Mouse (Mus musculus): ENCODE results near the gene Neu4. TPM values are rescaled to one million over a fixed set of nuclear protein-coding genes. Genes with fewer than 3 reads are reported as not detected.
"Not testable (repeated sequence)": the region's sequence is repeated elsewhere in the genome, so short reads cannot be mapped to it uniquely, and the experiment has no call there.

The Neu4 gene
- total RNA-seq (2012; rRNA removed) = 0.11 TPM in 1 of 2 replicates, not detected in the other

DNA sequence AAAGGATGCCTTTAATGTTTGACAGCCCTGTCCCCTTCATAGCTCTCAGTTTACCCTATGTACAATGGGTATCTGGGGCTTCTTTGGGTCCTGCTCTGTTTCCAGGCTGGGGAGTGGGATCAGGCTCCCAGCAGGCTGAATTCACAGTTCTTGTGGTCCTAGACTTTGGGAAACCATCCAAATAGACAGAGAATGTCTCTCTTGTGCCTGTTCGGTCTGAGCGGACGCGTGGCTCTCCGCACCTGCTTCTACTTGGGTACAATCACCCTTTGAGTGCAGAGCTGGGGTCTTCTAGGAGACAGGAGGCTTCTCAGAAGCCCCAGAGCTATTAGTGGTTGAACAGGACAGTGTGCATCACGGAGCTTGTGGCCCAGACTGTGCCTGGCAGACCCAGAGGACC lies at the start of gene Neu4:
Gene Neu4, plus strand, starts transcription at position 301 of the 400 bp plus-strand sequence.
- in situ Hi-C loops (cut with MboI; ENCODE audit: low sequenced_read_pairs in 2 of 2, unreplicated experiment in 2 of 2) = no loop called here
- no peaks in the 10 kb centered on the region for H3K36me3 ChIP-seq (ENCODE audit: control insufficient read depth, insufficient read depth, low read length, poor library complexity, severe bottlenecking)

DNA sequence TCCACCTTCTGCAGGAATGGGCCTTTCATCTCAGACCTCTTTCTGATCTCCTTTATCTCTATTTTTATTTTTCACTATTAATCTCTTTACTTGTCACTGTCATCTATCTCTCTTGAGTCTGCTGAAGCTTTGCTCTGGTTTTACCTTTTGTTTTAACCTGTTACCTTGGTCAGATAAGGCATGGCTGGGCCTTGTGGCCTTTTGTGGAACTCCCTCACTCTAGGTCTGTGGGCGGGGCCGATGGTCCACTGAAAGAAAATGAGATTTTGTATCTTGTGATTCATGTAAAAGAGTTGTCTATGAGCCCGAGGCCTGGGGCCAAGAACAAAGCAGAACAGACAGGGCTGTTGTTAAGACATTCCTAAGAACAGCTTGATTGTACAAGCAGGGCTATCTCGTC lies 49.5 kb upstream of the Neu4 start:
- H3K4me3 ChIP-seq (ENCODE audit: insufficient read depth in 1 of 2, low read depth in 1 of 2, low read length in 2 of 2, poor library complexity in 1 of 2, severe bottlenecking in 1 of 2); in situ Hi-C loops (cut with MboI; ENCODE audit: low sequenced_read_pairs in 2 of 2, unreplicated experiment in 2 of 2); H3K36me3 ChIP-seq (ENCODE audit: control insufficient read depth, insufficient read depth, low read length, poor library complexity, severe bottlenecking); H3K9ac ChIP-seq (ENCODE audit: insufficient read depth, low read depth, low read length, poor library complexity, severe bottlenecking); DNase-seq (ENCODE audit: low read depth, low spot score); H3K9me3 ChIP-seq (ENCODE audit: control insufficient read depth, insufficient read depth, low read depth, low read length); H3K27ac ChIP-seq (ENCODE audit: insufficient read depth, low read depth, low read length, poor library complexity, severe bottlenecking); H3K4me1 ChIP-seq (ENCODE audit: control insufficient read depth in 2 of 2, insufficient read depth in 2 of 2, low read length in 2 of 2, poor library complexity in 1 of 2): not testable (repeated sequence)

More for the DNA sequence above, at the start of gene Neu4:
- DNase-seq (ENCODE audit: low read depth, low spot score) = no peak
- no peak for TF ChIP-seq CHD2 (IDR thresholded peaks at IDR 0.05; ENCODE audit: low read depth, low read length)
- no peak for TF ChIP-seq ZNF384 (IDR thresholded peaks at IDR 0.05; ENCODE audit: low read depth, low read length)
- no peak for TF ChIP-seq MAFK (IDR thresholded peaks at IDR 0.05; ENCODE audit: insufficient read depth, low read depth, low read length)
- no peak for TF ChIP-seq ZC3H11A (IDR thresholded peaks at IDR 0.05; ENCODE audit: borderline replicate concordance, low read depth, low read length)
- no peak for TF ChIP-seq HCFC1 (IDR thresholded peaks at IDR 0.05; ENCODE audit: borderline replicate concordance, insufficient read depth, low read length)
- Histone ChIP-seq H3K9ac (ENCODE audit: insufficient read depth, low read depth, low read length, poor library complexity, severe bottlenecking) (no peak within 1 kb of the TSS), H3K9me3 (ENCODE audit: control insufficient read depth, insufficient read depth, low read depth, low read length) (no peaks in the 10 kb centered on the region), H3K27ac (ENCODE audit: insufficient read depth, low read depth, low read length, poor library complexity, severe bottlenecking) (no peak within 1 kb of the TSS), H3K4me3 (ENCODE audit: insufficient read depth in 1 of 2, low read depth in 1 of 2, low read length in 2 of 2, poor library complexity in 1 of 2, severe bottlenecking in 1 of 2) (no peak within 1 kb of the TSS), H3K4me1 (ENCODE audit: control insufficient read depth in 2 of 2, insufficient read depth in 2 of 2, low read length in 2 of 2, poor library complexity in 1 of 2) (no peaks in the 10 kb centered on the region)

DNA sequence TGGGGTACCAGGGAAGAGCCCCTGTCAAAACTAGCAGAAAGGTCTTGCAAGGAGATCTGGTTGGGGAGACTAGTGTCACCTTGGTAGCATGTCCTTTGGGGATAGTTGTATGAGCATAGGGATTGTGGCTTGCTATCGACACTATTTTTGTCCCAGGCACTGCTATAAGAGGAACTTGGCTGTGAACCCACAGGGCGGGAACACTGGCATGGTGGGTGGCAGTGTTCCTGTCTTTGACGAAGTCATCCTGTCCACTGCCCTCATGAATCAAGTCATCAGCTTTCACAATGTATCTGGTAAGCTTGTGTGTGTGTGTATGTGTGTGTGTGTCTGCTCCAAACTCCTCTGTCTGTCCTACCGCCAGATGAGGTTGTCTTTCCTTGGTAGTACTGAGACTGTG lies 44.5 kb upstream of the Neu4 start:
- H3K4me3 ChIP-seq (ENCODE audit: insufficient read depth in 1 of 2, low read depth in 1 of 2, low read length in 2 of 2, poor library complexity in 1 of 2, severe bottlenecking in 1 of 2); H3K9me3 ChIP-seq (ENCODE audit: control insufficient read depth, insufficient read depth, low read depth, low read length); DNase-seq (ENCODE audit: low read depth, low spot score); H3K36me3 ChIP-seq (ENCODE audit: control insufficient read depth, insufficient read depth, low read length, poor library complexity, severe bottlenecking); H3K9ac ChIP-seq (ENCODE audit: insufficient read depth, low read depth, low read length, poor library complexity, severe bottlenecking); in situ Hi-C loops (cut with MboI; ENCODE audit: low sequenced_read_pairs in 2 of 2, unreplicated experiment in 2 of 2); H3K27ac ChIP-seq (ENCODE audit: insufficient read depth, low read depth, low read length, poor library complexity, severe bottlenecking); H3K4me1 ChIP-seq (ENCODE audit: control insufficient read depth in 2 of 2, insufficient read depth in 2 of 2, low read length in 2 of 2, poor library complexity in 1 of 2): not testable (repeated sequence)

DNA sequence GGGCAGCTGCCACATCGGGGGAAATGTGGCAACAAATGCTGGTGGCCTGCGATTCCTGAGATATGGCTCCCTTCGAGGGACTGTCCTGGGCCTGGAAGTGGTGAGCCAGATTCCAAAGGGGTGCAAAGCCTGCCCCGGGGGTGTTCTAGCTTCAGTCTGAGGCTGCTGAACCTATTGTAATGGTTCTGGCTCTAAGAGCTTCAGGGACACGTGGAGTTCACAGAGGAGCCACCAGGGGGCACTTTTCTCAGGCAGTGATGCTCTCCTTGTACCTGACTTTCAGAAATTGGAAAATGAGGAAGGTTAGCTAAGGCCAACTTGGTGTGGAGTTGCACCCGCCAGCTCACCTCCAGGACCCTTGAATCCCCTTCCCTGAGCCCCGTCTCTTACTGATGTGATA lies 42.0 kb upstream of the Neu4 start:
- in situ Hi-C loops (cut with MboI; ENCODE audit: low sequenced_read_pairs in 2 of 2, unreplicated experiment in 2 of 2); H3K4me3 ChIP-seq (ENCODE audit: insufficient read depth in 1 of 2, low read depth in 1 of 2, low read length in 2 of 2, poor library complexity in 1 of 2, severe bottlenecking in 1 of 2); H3K4me1 ChIP-seq (ENCODE audit: control insufficient read depth in 2 of 2, insufficient read depth in 2 of 2, low read length in 2 of 2, poor library complexity in 1 of 2); H3K27ac ChIP-seq (ENCODE audit: insufficient read depth, low read depth, low read length, poor library complexity, severe bottlenecking); DNase-seq (ENCODE audit: low read depth, low spot score); H3K9me3 ChIP-seq (ENCODE audit: control insufficient read depth, insufficient read depth, low read depth, low read length); H3K36me3 ChIP-seq (ENCODE audit: control insufficient read depth, insufficient read depth, low read length, poor library complexity, severe bottlenecking); H3K9ac ChIP-seq (ENCODE audit: insufficient read depth, low read depth, low read length, poor library complexity, severe bottlenecking): not testable (repeated sequence)

DNA sequence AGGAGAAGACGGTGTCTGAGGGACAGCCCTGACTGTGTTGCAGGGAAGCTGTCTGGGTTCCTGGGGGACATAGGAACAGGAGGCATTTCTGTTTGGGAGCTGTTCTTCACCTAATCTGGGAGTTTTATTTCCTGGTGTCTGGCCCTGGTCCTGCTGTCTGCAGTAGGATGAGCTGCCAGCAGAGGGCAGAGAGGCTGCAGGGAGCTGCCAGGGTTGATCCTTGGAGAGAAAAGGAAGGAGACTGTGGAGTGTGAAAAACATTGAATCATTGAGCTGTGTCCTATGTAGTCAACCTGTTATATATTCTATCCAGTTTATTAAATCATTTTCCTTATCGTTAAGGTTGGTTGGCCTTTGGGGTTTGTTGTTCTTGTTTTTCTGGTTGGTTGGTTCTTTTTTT lies 39.3 kb upstream of the Neu4 start:
- H3K36me3 ChIP-seq (ENCODE audit: control insufficient read depth, insufficient read depth, low read length, poor library complexity, severe bottlenecking); H3K4me3 ChIP-seq (ENCODE audit: insufficient read depth in 1 of 2, low read depth in 1 of 2, low read length in 2 of 2, poor library complexity in 1 of 2, severe bottlenecking in 1 of 2); H3K4me1 ChIP-seq (ENCODE audit: control insufficient read depth in 2 of 2, insufficient read depth in 2 of 2, low read length in 2 of 2, poor library complexity in 1 of 2); DNase-seq (ENCODE audit: low read depth, low spot score); H3K27ac ChIP-seq (ENCODE audit: insufficient read depth, low read depth, low read length, poor library complexity, severe bottlenecking); H3K9me3 ChIP-seq (ENCODE audit: control insufficient read depth, insufficient read depth, low read depth, low read length); H3K9ac ChIP-seq (ENCODE audit: insufficient read depth, low read depth, low read length, poor library complexity, severe bottlenecking); in situ Hi-C loops (cut with MboI; ENCODE audit: low sequenced_read_pairs in 2 of 2, unreplicated experiment in 2 of 2): not testable (repeated sequence)

DNA sequence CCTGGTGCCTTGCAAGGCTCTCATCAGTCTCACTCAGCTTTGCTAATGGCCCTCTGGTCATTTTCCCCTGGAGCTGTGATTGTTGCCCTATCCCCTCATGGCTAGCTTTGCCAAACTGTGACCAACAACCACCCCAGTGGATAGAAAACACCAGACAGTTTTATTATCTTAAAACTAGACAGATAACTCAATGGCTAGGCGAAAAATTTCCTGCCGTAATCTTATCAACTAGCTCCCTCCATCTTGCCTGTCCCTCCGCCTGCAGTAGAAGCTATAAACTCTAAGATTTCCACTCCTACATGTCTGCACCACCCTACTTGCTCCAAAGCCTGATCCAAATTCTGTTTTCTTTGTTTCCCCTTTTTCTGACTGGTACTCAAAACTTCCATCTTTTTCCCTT lies 34.1 kb upstream of the Neu4 start:
- no peaks in the 10 kb centered on the region for H3K9me3 ChIP-seq (ENCODE audit: control insufficient read depth, insufficient read depth, low read depth, low read length)
- H3K9ac ChIP-seq (ENCODE audit: insufficient read depth, low read depth, low read length, poor library complexity, severe bottlenecking) = no peak overlapping the region
- no peak for DNase-seq (ENCODE audit: low read depth, low spot score)
- H3K36me3 ChIP-seq (ENCODE audit: control insufficient read depth, insufficient read depth, low read length, poor library complexity, severe bottlenecking) = no peaks in the 10 kb centered on the region
- in situ Hi-C loops (cut with MboI; ENCODE audit: low sequenced_read_pairs in 2 of 2, unreplicated experiment in 2 of 2) = no loop called here
- TF ChIP-seq ZNF384 (IDR thresholded peaks at IDR 0.05; ENCODE audit: low read depth, low read length) (no peak), CHD2 (IDR thresholded peaks at IDR 0.05; ENCODE audit: low read depth, low read length) (no peak), HCFC1 (IDR thresholded peaks at IDR 0.05; ENCODE audit: borderline replicate concordance, insufficient read depth, low read length) (no peak), MAFK (IDR thresholded peaks at IDR 0.05; ENCODE audit: insufficient read depth, low read depth, low read length) (no peak), ZC3H11A (IDR thresholded peaks at IDR 0.05; ENCODE audit: borderline replicate concordance, low read depth, low read length) (no peak)
- H3K4me3 ChIP-seq (ENCODE audit: insufficient read depth in 1 of 2, low read depth in 1 of 2, low read length in 2 of 2, poor library complexity in 1 of 2, severe bottlenecking in 1 of 2) = no peak overlapping the region
- no peaks in the 10 kb centered on the region for H3K4me1 ChIP-seq (ENCODE audit: control insufficient read depth in 2 of 2, insufficient read depth in 2 of 2, low read length in 2 of 2, poor library complexity in 1 of 2)
- no peak overlapping the region for H3K27ac ChIP-seq (ENCODE audit: insufficient read depth, low read depth, low read length, poor library complexity, severe bottlenecking)

All from ES-E14 (cell line).